ENCODE assay signal across 8 mouse cellular contexts in the genomic region with DNA sequence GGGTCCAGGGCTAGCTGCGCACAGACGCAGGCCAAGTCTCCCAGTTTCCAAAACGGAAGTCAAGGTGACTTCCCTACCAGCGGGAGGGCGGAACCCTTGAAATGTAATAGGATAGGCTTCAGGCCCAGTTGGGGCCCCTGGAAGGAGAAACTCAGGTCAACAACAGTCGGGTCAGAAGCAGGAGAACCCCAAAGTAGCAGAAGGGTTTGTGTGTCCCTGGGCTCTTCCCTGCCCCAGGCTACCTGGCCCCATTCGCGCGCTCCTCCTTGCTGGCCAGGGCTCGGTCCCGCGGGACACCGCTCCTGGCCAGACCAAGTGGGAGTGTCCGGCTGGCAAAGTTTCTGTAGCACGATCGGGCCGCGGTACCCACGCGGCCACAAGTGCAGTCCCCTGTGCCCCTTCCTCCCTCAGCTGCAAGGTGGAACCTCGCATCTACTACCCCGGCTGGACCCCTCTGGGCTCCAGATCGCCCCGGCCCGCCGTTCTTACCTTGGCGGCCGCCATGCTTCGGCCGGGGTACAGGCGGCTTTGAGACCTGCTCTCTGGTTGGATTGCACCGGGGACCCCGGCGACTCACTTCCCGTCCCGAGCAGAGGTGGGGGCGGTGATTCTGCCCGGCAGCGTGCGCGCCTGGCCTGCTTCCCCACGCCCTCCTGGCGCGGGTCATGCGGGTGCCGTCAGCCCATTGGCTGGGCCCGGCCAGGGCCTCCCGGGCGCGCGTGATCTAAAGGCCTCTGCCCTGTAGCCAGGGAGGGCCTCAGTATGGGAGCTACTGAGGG. TPM values are rescaled to one million over a fixed set of nuclear protein-coding genes. Genes with fewer than 3 reads are reported as not detected.
A peak's percentile ranks its signal among the peaks of the same experiment; 100 is the strongest.
DNase-seq lines count a peak whose midpoint lies in the region; ATAC-seq and TF ChIP-seq lines count a peak whose summit lies in the region.

TSS of gene Slc25a13 (minus strand) at position 667 of the 779 bp plus-strand sequence.

- DNase-seq in 3134 (ENCODE audit: extremely low read depth, insufficient read length, low spot score) = peak; percentile 95
- DNase-seq in heart, adult 18-20 months = peak; percentile 79 to 86
- DNase-seq in kidney, adult 18-20 months = peak; percentile 88
- peak; percentile 66 to 75 for DNase-seq in lung, adult 18-20 months
- peak; percentile 48 to 52 for DNase-seq in thymus, adult 18-20 months

- no peak for TF ChIP-seq POLR2A in cortical plate, adult 2 months (IDR thresholded peaks at IDR 0.05; ENCODE audit: extremely low read depth, insufficient read depth, low read length)

- H3K27me3 ChIP-seq in neural tube, embryonic 13.5 days = no peaks in the 10 kb centered on the region

- no peak for TF ChIP-seq CTCF in cortical plate, adult 2 months (IDR thresholded peaks at IDR 0.05; ENCODE audit: extremely low read depth, insufficient read depth, low read length)

- no peaks in the 10 kb centered on the region for H3K9me3 ChIP-seq in neural tube, embryonic 13.5 days

- H3K4me3 ChIP-seq in cortical plate, adult 2 months (ENCODE audit: insufficient read depth, low read length) = peak within 1 kb of the TSS; percentile 44
- peak within 1 kb of the TSS; percentile 68 for H3K4me3 ChIP-seq in neural tube, embryonic 13.5 days

- under 1% methylated on average over 51 of the region's 51 CpGs for WGBS in neural tube, embryonic 13.5 days

- no peak within 1 kb of the TSS for H3K27ac ChIP-seq in cortical plate, adult 2 months (ENCODE audit: insufficient read depth, low read length)
- no peak within 1 kb of the TSS for H3K27ac ChIP-seq in neural tube, embryonic 13.5 days (replicated peaks)

- no peaks in the 10 kb centered on the region for H3K36me3 ChIP-seq in neural tube, embryonic 13.5 days

- H3K4me2 ChIP-seq in neural tube, embryonic 13.5 days = peak within 1 kb of the TSS; percentile 96

- H3K4me1 ChIP-seq in cortical plate, adult 2 months (ENCODE audit: control insufficient read depth, insufficient read depth, low read length) = peaks cover 2% of the 10 kb centered on the region; the same call in 1 of the 2 replicates
- peaks cover 14% of the 10 kb centered on the region for H3K4me1 ChIP-seq in neural tube, embryonic 13.5 days (replicated peaks)

- H3K9ac ChIP-seq in neural tube, embryonic 13.5 days = peak within 1 kb of the TSS; percentile 79

- ATAC-seq in activated CD4-positive, CD25-positive, alpha-beta regulatory T cell, adult 4 months = peak; percentile 82
- ATAC-seq in neural tube, embryonic 13.5 days (ENCODE audit: low read depth) = peak; percentile 95

RNA-seq across cellular contexts. Expression of gene Slc25a13, which starts in this region (rescaled TPM):
- polyA plus RNA-seq in activated CD4-positive, CD25-positive, alpha-beta regulatory T cell, adult 4 months (2017; shearing (Covaris generic)) = 10 to 100 TPM in 1 of 2 experiments, 1 to 10 TPM in 1; 6.4 to 14.0 TPM
- polyA plus RNA-seq in cortical plate, adult 2 months (2012; rRNA removed) = 1.9 and 2.0 TPM in 2 replicates
- 100 to 1,000 TPM; 144 to 147 TPM for total RNA-seq in heart, adult 18-20 months (2021)
- polyA plus RNA-seq in neural tube, embryonic 13.5 days (2015; fragmentation: Nextera tagmentation; extraction: Ambion mirVana) = 6.1 and 8.6 TPM in 2 replicates
